Mouse (Mus musculus) spleen, adult 18-20 months (tissue): ENCODE measurements around the gene Timm8a1.

Experiments used
- DNase-seq, 2 experiments: peaks; one replicate each; pipeline ENCODE4 v3.0.0; 2022; ENCODE audit warnings: mixed read lengths in 2 of 2

The Timm8a1 gene

DNA sequence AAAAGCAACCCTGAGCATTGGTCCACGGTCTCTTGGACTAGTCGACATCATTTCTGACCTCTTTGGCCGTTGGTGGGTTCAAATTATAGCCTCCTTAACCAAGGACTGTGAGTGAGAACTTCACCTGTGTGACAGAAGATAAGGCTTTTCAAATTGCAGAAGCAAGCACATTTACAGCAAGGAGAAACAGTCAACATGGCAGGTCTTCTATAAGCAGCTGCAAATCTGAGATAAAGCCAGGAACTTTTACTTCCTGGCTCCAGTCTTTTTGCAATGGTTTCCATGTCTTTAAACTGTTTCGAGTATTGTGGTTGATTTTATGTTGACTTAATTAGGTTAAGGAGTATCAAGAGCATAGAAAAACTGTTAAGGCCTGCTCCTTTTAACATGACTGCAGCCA lies 17.9 kb downstream of the Timm8a1 start:
- DNase-seq, result no peak

DNA sequence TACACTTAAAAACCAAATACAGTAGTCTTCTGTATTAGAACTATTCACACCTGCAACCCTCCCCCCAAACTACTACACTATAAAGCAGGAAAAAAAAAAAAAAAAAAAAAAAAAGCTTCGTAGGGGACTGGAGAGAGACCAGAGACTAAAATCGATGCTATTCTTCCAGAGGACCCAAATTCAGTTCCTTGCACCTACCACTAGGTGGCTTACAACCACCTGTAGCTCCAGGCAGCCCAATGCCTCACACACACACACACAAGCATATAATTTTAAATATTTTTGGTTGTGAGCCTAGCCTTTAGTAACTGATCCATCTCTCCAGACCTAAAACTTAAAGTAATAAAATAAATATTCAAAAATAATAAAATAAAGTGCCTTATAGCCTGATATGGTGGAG lies 32.2 kb downstream of the Timm8a1 start:
- no peak for DNase-seq

GRCm38 (mm10) chrX:134507977-134508376 lies 33.7 kb downstream of the Timm8a1 start:
- DNase-seq, result no peak

DNA sequence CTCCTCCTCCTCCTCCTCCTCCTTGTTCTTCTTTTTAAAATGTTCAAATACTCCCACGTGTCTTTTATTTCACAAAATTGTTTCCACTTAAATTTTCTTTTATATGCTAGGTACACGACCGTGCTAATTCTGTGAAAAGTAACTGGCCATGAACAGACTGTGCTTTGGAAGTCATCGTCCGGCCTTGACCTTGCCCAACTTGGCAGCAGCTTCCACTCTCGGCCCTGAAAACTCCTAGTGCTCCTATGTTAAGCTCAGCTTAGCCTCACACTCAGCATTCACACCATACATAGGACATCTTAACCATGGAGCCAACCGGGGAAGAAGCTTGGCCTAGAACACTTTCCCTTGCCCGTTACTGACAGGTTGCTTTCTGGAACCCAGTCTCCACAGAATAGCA lies 41.0 kb downstream of the Timm8a1 start:
- DNase-seq, result no peak
